In the genomic region with DNA sequence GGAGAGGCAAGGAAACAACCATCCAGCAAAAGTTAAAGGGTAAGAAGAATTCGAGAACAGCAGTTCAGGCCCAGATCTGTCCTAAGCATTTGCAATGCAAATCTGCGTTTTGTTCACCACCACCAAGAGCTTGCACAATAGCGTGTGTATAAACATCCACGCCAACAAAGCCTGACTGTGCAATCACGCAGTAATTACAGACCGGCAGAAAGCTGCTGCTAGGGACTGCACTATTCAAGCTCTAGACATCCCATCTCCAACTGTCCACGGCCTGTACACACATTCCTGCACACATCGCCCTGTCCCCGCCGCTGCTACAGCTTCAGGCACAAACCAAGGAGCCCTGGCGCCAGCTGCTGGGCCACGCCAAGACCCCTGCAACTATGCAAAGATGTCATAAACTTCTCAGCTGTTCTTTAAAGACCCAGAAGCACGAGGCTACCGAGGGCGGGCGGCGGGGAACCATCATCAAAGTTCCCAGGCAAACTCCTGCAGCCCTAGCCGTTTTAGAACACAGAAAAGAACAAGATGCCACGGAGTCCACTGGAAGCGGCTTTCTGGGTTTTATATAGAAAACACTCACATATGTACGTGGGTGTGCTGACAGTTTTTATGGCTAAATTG, we compare ENCODE assay signal across 8 mouse cellular contexts. TPM values are rescaled to one million over a fixed set of nuclear protein-coding genes. Genes with fewer than 3 reads are reported as not detected.
A peak's percentile ranks its signal among the peaks of the same experiment; 100 is the strongest.
DNase-seq lines count a peak whose midpoint lies in the region; ATAC-seq and TF ChIP-seq lines count a peak whose summit lies in the region.

No protein-coding gene starts in this region.

- DNase-seq in gastrocnemius, adult 2 months: peak; percentile 50
- no peak for DNase-seq in gastrocnemius, postnatal 36 days
- peak; percentile 92 for DNase-seq in brain, embryonic 14.5 days (ENCODE audit: low read depth)
- DNase-seq in kidney, postnatal 4 days: peak; percentile 58 to 73
- DNase-seq in cerebellum, postnatal 36 days: no peak

- 9% methylated on average over 21 of the region's 21 CpGs for WGBS in heart, embryonic 11.5 days (ENCODE audit: insufficient replicate concordance)
- 4% methylated on average over 21 of the region's 21 CpGs for WGBS in lung, embryonic 16.5 days
- WGBS in olfactory bulb, adult 2 months: 11% methylated on average over 21 of the region's 21 CpGs

- no peaks in the 10 kb centered on the region for H3K27me3 ChIP-seq in heart, embryonic 11.5 days (ENCODE audit: control insufficient read depth, insufficient read depth, low read length)
- H3K27me3 ChIP-seq in lung, embryonic 16.5 days (ENCODE audit: control insufficient read depth, insufficient read depth, low read depth, low read length): no peaks in the 10 kb centered on the region

- intact Hi-C loops in gastrocnemius, adult 2 months (cut with DNase I): loop anchor here (2.0 to 5.0 kb wide), 2 partner anchors 23 to 40 kb away; no protein-coding TSS in a partner anchor
- intact Hi-C loops in gastrocnemius, postnatal 36 days (cut with DNase I): loop anchor here (1.0 to 2.0 kb wide), 2 partner anchors 25 to 42 kb away; no protein-coding TSS in a partner anchor

- peak overlapping the region; percentile 92 for H3K4me3 ChIP-seq in gastrocnemius, adult 2 months
- peak overlapping the region; percentile 73 for H3K4me3 ChIP-seq in heart, embryonic 11.5 days (ENCODE audit: low read depth, low read length)
- peak overlapping the region; percentile 91 for H3K4me3 ChIP-seq in lung, embryonic 16.5 days (ENCODE audit: low read length)
- H3K4me3 ChIP-seq in olfactory bulb, adult 2 months (ENCODE audit: insufficient read depth, low read depth, low read length): peak overlapping the region; percentile 54

- H3K36me3 ChIP-seq in heart, embryonic 11.5 days (ENCODE audit: control insufficient read depth, insufficient read depth, low read length): no peaks in the 10 kb centered on the region
- no peaks in the 10 kb centered on the region for H3K36me3 ChIP-seq in lung, embryonic 16.5 days (ENCODE audit: control insufficient read depth, insufficient read depth, low read length)

- no peak for TF ChIP-seq POLR2A in brain, embryonic 14.5 days (IDR thresholded peaks at IDR 0.05; ENCODE audit: borderline replicate concordance, extremely low read depth, insufficient read depth, insufficient read length, poor library complexity, severe bottlenecking)
- no peak for TF ChIP-seq POLR2A in olfactory bulb, adult 2 months (IDR thresholded peaks at IDR 0.05; ENCODE audit: insufficient read depth, low read depth, low read length)

- no peak for ATAC-seq in heart, embryonic 11.5 days (replicated peaks; ENCODE audit: insufficient number of reproducible peaks, low FRiP score, low TSS enrichment)
- ATAC-seq in lung, embryonic 16.5 days (ENCODE audit: low read depth): peak; percentile 82

- H3K27ac ChIP-seq in gastrocnemius, adult 2 months: peak overlapping the region; percentile 94
- peak overlapping the region; percentile 78 for H3K27ac ChIP-seq in heart, embryonic 11.5 days (ENCODE audit: low read depth, low read length)
- peak overlapping the region; percentile 98 for H3K27ac ChIP-seq in lung, embryonic 16.5 days (ENCODE audit: low read length)
- H3K27ac ChIP-seq in olfactory bulb, adult 2 months (ENCODE audit: insufficient read depth, low read depth, low read length): peak overlapping the region; percentile 12; the same call in 1 of the 2 replicates

- no peaks in the 10 kb centered on the region for H3K9me3 ChIP-seq in heart, embryonic 11.5 days (replicated peaks; ENCODE audit: control insufficient read depth, low read length)
- no peaks in the 10 kb centered on the region for H3K9me3 ChIP-seq in lung, embryonic 16.5 days (ENCODE audit: control insufficient read depth, low read length)

- H3K4me2 ChIP-seq in heart, embryonic 11.5 days: peak overlapping the region; percentile 85
- peak overlapping the region; percentile 68 for H3K4me2 ChIP-seq in lung, embryonic 16.5 days (ENCODE audit: low read depth, low read length)

- H3K4me1 ChIP-seq in heart, embryonic 11.5 days (ENCODE audit: control insufficient read depth, insufficient read depth, low read length): peaks cover 30% of the 10 kb centered on the region
- H3K4me1 ChIP-seq in lung, embryonic 16.5 days (replicated peaks; ENCODE audit: control insufficient read depth, insufficient read depth, low read length): peaks cover 44% of the 10 kb centered on the region
- peaks cover 19% of the 10 kb centered on the region for H3K4me1 ChIP-seq in olfactory bulb, adult 2 months (ENCODE audit: control insufficient read depth, insufficient read depth, low read length)

- H3K9ac ChIP-seq in heart, embryonic 11.5 days (ENCODE audit: low read depth, low read length): peak overlapping the region; percentile 92
- peak overlapping the region; percentile 97 for H3K9ac ChIP-seq in lung, embryonic 16.5 days (ENCODE audit: low read length)

- no peak for TF ChIP-seq CTCF in gastrocnemius, adult 2 months (IDR thresholded peaks at IDR 0.05)
- no peak for TF ChIP-seq CTCF in brain, embryonic 14.5 days (IDR thresholded peaks at IDR 0.05; ENCODE audit: borderline replicate concordance, extremely low read depth, insufficient read depth, insufficient read length)
- TF ChIP-seq CTCF in olfactory bulb, adult 2 months (IDR thresholded peaks at IDR 0.05; ENCODE audit: insufficient read depth, low read depth, low read length): no peak

RNA-seq across cellular contexts. Expression of a gene that starts 1.1 kb away (rescaled TPM):
- 10 to 100 TPM; 10.2 to 11.9 TPM for total RNA-seq in gastrocnemius, adult 2 months (2021)
- total RNA-seq in gastrocnemius, postnatal 36 days (2021): 10 to 100 TPM in 1 of 2 experiments, 1 to 10 TPM in 1; 6.5 to 10.4 TPM
- polyA plus RNA-seq in brain, embryonic 14.5 days (2012; rRNA removed): 6.8 and 7.9 TPM in 2 replicates
- 5.9 and 7.1 TPM in 2 replicates for polyA plus RNA-seq in heart, embryonic 11.5 days (2014; fragmentation: Nextera tagmentation; extraction: Ambion mirVana)
- polyA plus RNA-seq in lung, embryonic 16.5 days (2015; fragmentation: Nextera tagmentation; extraction: Ambion mirVana): 11.1 and 12.1 TPM in 2 replicates
- not detected in 2 replicates for polyA plus RNA-seq in olfactory bulb, adult 2 months (2012; ENCODE audit: insufficient read depth, insufficient read length, low replicate concordance, missing spikeins)

Comparison
In these comparisons a context has a peak if more than half of its experiments do, and no peak if none do; other contexts are left out.
1. DNase-seq: peak in gastrocnemius, adult 2 months (single experiment), brain, embryonic 14.5 days (single experiment) and kidney, postnatal 4 days (2 of 2); none in gastrocnemius, postnatal 36 days (0 of 2) and cerebellum, postnatal 36 days (0 of 2).
2. H3K27ac ChIP-seq: peak in every context shown above with its lines; median percentile 98 in lung, embryonic 16.5 days; 94 in gastrocnemius, adult 2 months; 78 in heart, embryonic 11.5 days; 12 in olfactory bulb, adult 2 months.
3. Peak in every context shown above with its lines, with median percentiles within 50 percentile points of each other: H3K4me3 ChIP-seq.